Mouse (Mus musculus) layer of hippocampus, adult 18-20 months (tissue): ENCODE results near the gene Lpp. TPM values are rescaled to one million over a fixed set of nuclear protein-coding genes. Genes with fewer than 3 reads are reported as not detected.
"Not testable (repeated sequence)": the region's sequence is repeated elsewhere in the genome, so short reads cannot be mapped to it uniquely, and the experiment has no call there.

Source experiments
- DNase-seq, 2 experiments: peaks; one replicate each; pipeline ENCODE4 v3.0.0; 2022; ENCODE audit warnings: low spot score in 2 of 2
- total RNA-seq, 2 experiments: library from RNA; stranded (reverse); gene quantifications; 2 replicates each; pipeline ENCODE4 v1.2.3; 2021

Gene Lpp
- total RNA-seq, 2 experiments from 2014 or later = 7.5 to 7.8 TPM

GRCm38 (mm10) chr16:24960901-24961806 is 567.8 kb downstream of the Lpp start:
- DNase-seq = no peak

GRCm38 (mm10) chr16:24964311-24964710 is 571.0 kb downstream of the Lpp start:
- DNase-seq = no peak

- no peak for DNase-seq
Observed at GRCm38 (mm10) chr16:24965091-24965490, 571.8 kb downstream of the Lpp start.

- DNase-seq = no peak
Observed at GRCm38 (mm10) chr16:24966460-24966859, 573.2 kb downstream of the Lpp start.

GRCm38 (mm10) chr16:24973009-24973631 is 579.8 kb downstream of the Lpp start:
- no peak for DNase-seq

- no peak for DNase-seq
Observed at GRCm38 (mm10) chr16:24977771-24978170, 584.5 kb downstream of the Lpp start.

GRCm38 (mm10) chr16:24978226-24978625 is 584.9 kb downstream of the Lpp start:
- DNase-seq = no peak

GRCm38 (mm10) chr16:24979391-24979790 is 586.1 kb downstream of the Lpp start:
- no peak for DNase-seq

GRCm38 (mm10) chr16:24982828-24983227 is 589.5 kb downstream of the Lpp start:
- peak in 1 of 2 experiments; percentile 64 for DNase-seq

- DNase-seq = no peak
Observed at GRCm38 (mm10) chr16:24990331-24990730, 597.0 kb downstream of the Lpp start.

GRCm38 (mm10) chr16:24991059-24991541 is 597.8 kb downstream of the Lpp start:
- DNase-seq = peak; percentile 30 to 61

GRCm38 (mm10) chr16:24991995-24992394 is 598.7 kb downstream of the Lpp start:
- DNase-seq = no peak

- no peak for DNase-seq
Observed at GRCm38 (mm10) chr16:24992494-24992893, 599.2 kb downstream of the Lpp start.

- DNase-seq = no peak
Observed at GRCm38 (mm10) chr16:25010980-25011877, 617.9 kb downstream of the Lpp start.

GRCm38 (mm10) chr16:25012938-25013337 is 619.6 kb downstream of the Lpp start:
- no peak for DNase-seq

- peak; percentile 73 to 88 for DNase-seq
Observed at GRCm38 (mm10) chr16:25016261-25016836, 623.0 kb downstream of the Lpp start.

GRCm38 (mm10) chr16:25017046-25017445 is 623.7 kb downstream of the Lpp start:
- no peak for DNase-seq

GRCm38 (mm10) chr16:25021743-25022359 is 628.5 kb downstream of the Lpp start:
- not testable (repeated sequence) for DNase-seq

GRCm38 (mm10) chr16:25024591-25024990 is 631.3 kb downstream of the Lpp start:
- DNase-seq = no peak

GRCm38 (mm10) chr16:25026191-25026590 is 632.9 kb downstream of the Lpp start:
- no peak for DNase-seq
